Mouse (Mus musculus) intestine, embryonic 14.5 days (tissue): Measurements from ENCODE around the gene Ccdc85b. TPM values are rescaled to one million over a fixed set of nuclear protein-coding genes. Genes with fewer than 3 reads are reported as not detected.
"Not testable (repeated sequence)": the region's sequence is repeated elsewhere in the genome, so short reads cannot be mapped to it uniquely, and the experiment has no call there.

ENCODE experiments used
- ATAC-seq: fragments of 200-750 bp; cut with Nextera tagmentation; replicated peaks from 2 replicates; pipeline ENCODE4 v1.8.0; 2017; ENCODE audit warnings: low read depth, moderate number of reproducible peaks, moderate TSS enrichment, moderate library complexity; ENCODE audit not compliant: low FRiP score, low TSS enrichment
- DNase-seq: peaks from one replicate; pipeline ENCODE4 v3.0.0-alpha.2; 2018; ENCODE audit warnings: low spot score
- H3K27ac ChIP-seq: fragments of 300-500 bp; sonication (generic); 2 replicates; pipeline ENCODE4 v1.5.1; 2014; ENCODE audit warnings: low read depth, mild to moderate bottlenecking, control low read depth
- H3K27me3 ChIP-seq: fragments of 300-500 bp; sonication (generic); replicated peaks from 2 replicates; pipeline ENCODE4 v1.6.1; 2014; ENCODE audit warnings: low read length, control low read depth; ENCODE audit not compliant: control insufficient read depth, insufficient read depth
- H3K36me3 ChIP-seq: fragments of 300-500 bp; sonication (generic); 2 replicates; pipeline ENCODE4 v1.6.1; 2014; ENCODE audit warnings: low read length, control low read depth; ENCODE audit not compliant: control insufficient read depth, insufficient read depth
- H3K4me1 ChIP-seq: fragments of 300-500 bp; sonication (generic); replicated peaks from 2 replicates; pipeline ENCODE4 v1.6.1; 2014; ENCODE audit warnings: low read length, control low read depth, mixed read lengths; ENCODE audit not compliant: control insufficient read depth, insufficient read depth
- H3K4me2 ChIP-seq: fragments of 300-500 bp; sonication (generic); 2 replicates; pipeline ENCODE4 v1.6.1; 2014; ENCODE audit warnings: low read length
- H3K4me3 ChIP-seq: fragments of 300-500 bp; sonication (generic); 2 replicates; pipeline ENCODE4 v1.5.1; 2014; ENCODE audit warnings: low read depth, low read length, control low read depth, mixed read lengths
- H3K9ac ChIP-seq: fragments of 300-500 bp; sonication (generic); 2 replicates; pipeline ENCODE4 v1.6.1; 2014; ENCODE audit warnings: mild to moderate bottlenecking, low read length
- H3K9me3 ChIP-seq: fragments of 300-500 bp; sonication (generic); 2 replicates; pipeline ENCODE4 v1.6.1; 2016; ENCODE audit warnings: low read length, control low read depth; ENCODE audit not compliant: control insufficient read depth
- WGBS: fragments of 180-500 bp; shearing (Covaris S2); extraction: QIAGEN DNeasy Blood & Tissue Kit; methylation state at CpG from one replicate; pipeline ENCODE4 v1.1.7; 2014; 5-methylcytosine and 5-hydroxymethylcytosine counted together
- polyA plus RNA-seq: library from polyadenylated mRNA; unstranded; fragments of >200 nt; fragmentation: Nextera tagmentation; extraction: Ambion mirVana; gene quantifications from 2 replicates; pipeline ENCODE4 v1.2.1, GENCODE M21; 2014

Ccdc85b gene
- 7.1 TPM in 2 replicates for polyA plus RNA-seq

DNA sequence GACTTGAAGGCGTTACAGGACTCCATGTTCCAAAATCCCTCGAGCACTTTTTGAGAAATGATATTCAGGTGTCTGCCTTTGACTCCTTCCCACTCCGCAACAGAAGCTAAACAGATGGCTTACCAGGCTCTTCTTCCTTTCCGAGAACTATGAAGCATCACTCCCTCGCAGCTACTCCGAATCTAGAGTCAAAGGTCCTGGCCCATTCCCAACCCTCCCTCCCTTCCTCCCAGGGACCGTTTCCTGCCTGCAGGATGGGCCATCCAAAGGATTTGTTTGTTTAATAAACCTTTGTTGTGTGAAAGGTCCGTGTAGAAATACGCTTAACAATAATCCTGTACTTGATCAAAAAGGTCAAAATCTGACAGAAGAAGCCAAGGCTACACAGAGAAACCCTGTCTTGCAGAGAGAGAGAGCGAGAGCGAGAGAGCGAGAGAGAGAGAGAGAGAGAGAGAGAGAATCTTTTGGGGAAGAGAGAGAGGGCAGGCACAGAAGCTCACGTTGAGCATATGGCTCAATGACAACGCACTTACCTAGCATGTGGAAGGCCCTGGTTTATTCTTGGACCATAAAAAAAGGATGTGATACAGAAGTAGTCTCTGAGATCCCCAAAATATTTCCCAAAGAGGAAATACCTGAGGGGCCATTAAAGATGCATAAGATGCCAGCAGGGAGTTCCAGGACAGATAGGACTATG is at the start of gene Ccdc85b:
TSS of gene Ccdc85b (minus strand) at position 149 of the 697 bp plus-strand sequence.
- Histone ChIP-seq H3K9ac (peak within 1 kb of the TSS; percentile 75), H3K4me3 (peak within 1 kb of the TSS; percentile 72), H3K27me3 (no peaks in the 10 kb centered on the region), H3K27ac (peak within 1 kb of the TSS; percentile 84), H3K4me1 (peaks cover 37% of the 10 kb centered on the region), H3K9me3 (no peaks in the 10 kb centered on the region), H3K36me3 (peaks cover 27% of the 10 kb centered on the region), H3K4me2 (peak within 1 kb of the TSS; percentile 94)
- no peak for ATAC-seq
- DNase-seq: no peak
- 9% methylated on average over 14 of the region's 14 CpGs for WGBS

DNA sequence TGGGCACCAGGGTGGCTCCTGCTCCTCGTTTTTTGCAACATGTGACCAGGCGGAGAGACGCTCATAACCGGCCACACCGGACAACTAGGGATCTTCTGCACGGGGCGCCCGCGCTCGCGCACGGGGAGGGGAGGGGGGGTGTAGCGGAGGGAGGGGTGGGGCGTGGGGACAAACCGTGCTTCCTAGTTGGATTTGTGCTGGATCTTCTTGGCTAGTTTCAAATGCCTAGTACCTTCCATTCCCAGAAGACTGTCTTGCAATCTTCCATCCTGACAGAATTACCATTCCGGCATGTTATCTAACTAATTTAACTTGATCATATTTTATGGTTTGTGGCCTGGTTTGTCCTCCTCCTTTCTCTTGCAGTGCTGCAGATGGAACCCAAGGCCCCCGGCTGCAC is 46.0 kb upstream of the Ccdc85b start, which contains the start of gene 1700020D05Rik:
TSS of gene 1700020D05Rik (minus strand) at position 101 of the 400 bp plus-strand sequence.
- WGBS: 50% methylated on average over 16 of the region's 17 CpGs

DNA sequence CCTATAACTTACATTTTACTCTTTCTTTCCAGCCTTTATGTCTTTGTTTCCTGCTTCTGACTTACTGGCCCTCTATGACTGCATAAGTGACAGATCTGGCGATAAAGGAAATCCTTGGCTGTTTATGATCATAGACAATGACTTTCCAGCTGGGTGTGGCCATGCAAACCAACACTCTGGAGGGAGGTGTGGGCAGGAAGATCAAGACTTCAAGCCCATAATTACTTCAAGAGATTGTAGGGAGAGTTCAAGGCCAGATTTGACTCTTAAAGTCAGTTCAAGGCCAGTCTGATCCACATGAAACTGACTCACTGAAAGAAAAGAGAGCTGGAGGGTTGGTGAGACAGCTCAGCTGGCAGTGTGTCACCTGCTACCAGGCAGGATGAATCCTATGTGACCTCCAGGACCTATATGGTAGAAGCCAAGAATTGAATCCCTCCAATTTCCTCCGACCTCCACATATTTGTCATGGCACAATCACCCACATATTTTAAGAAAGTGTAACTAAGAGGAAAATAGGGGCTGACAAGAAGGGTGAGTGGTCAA is 42.7 kb upstream of the Ccdc85b start:
- no peak overlapping the region for H3K4me2 ChIP-seq
- no peaks in the 10 kb centered on the region for H3K4me1 ChIP-seq
- H3K36me3 ChIP-seq: peaks cover 21% of the 10 kb centered on the region
- no peak overlapping the region for H3K4me3 ChIP-seq
- no peak overlapping the region for H3K9ac ChIP-seq
- no peak overlapping the region for H3K27ac ChIP-seq
- no peaks in the 10 kb centered on the region for H3K27me3 ChIP-seq
- ATAC-seq: no peak
- H3K9me3 ChIP-seq: no peaks in the 10 kb centered on the region
- no peak for DNase-seq
- WGBS: 82% methylated on average over 2 of the region's 2 CpGs

More for the DNA sequence above, 46.0 kb upstream of the Ccdc85b start, which contains the start of gene 1700020D05Rik:
- H3K4me2 ChIP-seq: no peak within 1 kb of the TSS
- no peaks in the 10 kb centered on the region for H3K4me1 ChIP-seq
- H3K27me3 ChIP-seq: no peaks in the 10 kb centered on the region
- no peaks in the 10 kb centered on the region for H3K36me3 ChIP-seq
- H3K4me3 ChIP-seq: no peak within 1 kb of the TSS
- no peaks in the 10 kb centered on the region for H3K9me3 ChIP-seq
- no peak within 1 kb of the TSS for H3K9ac ChIP-seq
- no peak within 1 kb of the TSS for H3K27ac ChIP-seq
- no peak for DNase-seq
- ATAC-seq: no peak

DNA sequence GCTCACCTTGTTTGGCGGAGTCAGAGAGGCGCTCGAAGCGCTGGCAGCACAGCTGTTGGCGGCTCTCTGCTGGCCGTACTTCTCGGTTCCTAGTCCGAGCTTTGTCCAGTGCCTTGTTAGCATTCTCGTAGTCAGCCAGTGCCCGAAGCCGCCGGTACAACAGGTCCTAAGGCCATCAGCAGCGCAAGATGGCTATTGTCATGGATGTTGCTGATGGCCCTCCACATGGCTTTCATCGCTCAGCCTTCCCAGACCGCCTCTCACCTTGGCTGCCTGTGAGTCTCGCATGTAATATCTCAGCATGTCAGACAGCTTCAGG is 38.3 kb upstream of the Ccdc85b start:
- 80% methylated on average over 16 of the region's 16 CpGs for WGBS

DNA sequence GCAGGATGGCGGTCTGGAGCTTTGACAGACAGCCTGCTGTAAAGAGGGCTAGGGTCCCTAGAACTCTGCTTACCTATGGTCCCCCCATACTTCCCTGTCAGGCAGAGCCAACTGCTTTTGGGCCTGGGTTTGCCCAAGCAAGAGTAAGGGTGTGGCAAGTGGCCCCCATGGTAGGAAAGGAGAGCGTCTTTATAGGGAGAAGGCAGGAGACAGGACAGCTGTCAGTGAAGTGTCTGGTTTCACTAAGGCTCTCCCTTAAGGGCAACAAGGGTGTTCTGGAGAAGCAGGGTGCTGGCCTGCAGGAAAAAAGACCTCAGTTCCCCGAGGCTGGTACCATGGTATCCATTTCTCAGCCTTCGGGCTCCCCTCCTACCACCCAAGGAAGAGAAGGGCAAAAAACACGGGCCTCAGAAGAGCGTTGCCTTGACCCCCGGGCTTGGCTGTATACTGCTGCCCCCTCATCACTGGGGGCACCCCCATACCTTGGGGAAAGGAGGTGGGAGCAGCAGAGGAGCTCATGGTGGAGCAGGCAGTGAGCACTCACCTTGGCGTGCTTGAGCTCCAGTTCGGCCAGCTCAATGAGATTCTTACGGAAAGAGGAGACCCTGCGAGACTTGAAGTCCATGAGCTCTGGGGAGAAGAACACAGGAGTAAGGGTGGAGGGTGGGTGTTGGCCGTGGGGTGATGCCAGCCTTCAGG is 37.8 kb upstream of the Ccdc85b start:
- WGBS: 83% methylated on average over 12 of the region's 12 CpGs
- Histone ChIP-seq H3K4me3 (no peak overlapping the region), H3K9ac (no peak overlapping the region), H3K4me1 (peaks cover 5% of the 10 kb centered on the region), H3K27me3 (no peaks in the 10 kb centered on the region), H3K27ac (no peak overlapping the region), H3K4me2 (no peak overlapping the region), H3K36me3 (peaks cover 56% of the 10 kb centered on the region), H3K9me3 (no peaks in the 10 kb centered on the region)
- DNase-seq (no peak), ATAC-seq (no peak)

More for the DNA sequence above, 38.3 kb upstream of the Ccdc85b start:
- DNase-seq (no peak), ATAC-seq (no peak)
- Histone ChIP-seq H3K27me3 (no peaks in the 10 kb centered on the region), H3K9ac (no peak overlapping the region), H3K36me3 (peaks cover 56% of the 10 kb centered on the region), H3K27ac (no peak overlapping the region), H3K4me3 (no peak overlapping the region), H3K4me1 (peaks cover 5% of the 10 kb centered on the region), H3K9me3 (no peaks in the 10 kb centered on the region), H3K4me2 (no peak overlapping the region)

DNA sequence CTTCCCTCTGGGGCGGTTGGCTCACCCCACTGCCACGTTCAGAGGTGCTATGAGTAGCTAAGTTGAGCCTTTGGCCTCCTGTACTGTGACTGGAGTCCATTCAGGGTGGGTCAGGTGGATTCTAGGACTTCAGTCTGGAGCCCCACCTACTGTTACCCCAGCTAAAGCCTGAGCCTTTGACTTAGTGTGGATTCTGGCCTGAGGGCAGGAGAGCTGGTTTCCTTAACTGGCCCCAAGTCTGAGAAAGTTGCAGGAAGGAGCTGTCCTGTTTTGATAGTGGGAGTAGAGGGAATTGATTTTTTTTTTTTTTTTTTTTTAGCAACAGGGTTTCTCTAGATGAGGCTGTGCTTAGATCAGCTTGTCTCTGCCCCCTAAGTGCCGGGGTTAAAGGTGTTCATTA is 36.6 kb upstream of the Ccdc85b start:
- DNase-seq (no peak), ATAC-seq (no peak)
- 86% methylated on average over 3 of the region's 3 CpGs for WGBS
- H3K9me3 ChIP-seq: no peaks in the 10 kb centered on the region
- no peak overlapping the region for H3K27ac ChIP-seq
- H3K9ac ChIP-seq: no peak overlapping the region
- H3K4me2 ChIP-seq: no peak overlapping the region
- no peak overlapping the region for H3K4me3 ChIP-seq
- H3K4me1 ChIP-seq: peaks cover 6% of the 10 kb centered on the region
- H3K36me3 ChIP-seq: peaks cover 56% of the 10 kb centered on the region
- H3K27me3 ChIP-seq: no peaks in the 10 kb centered on the region

DNA sequence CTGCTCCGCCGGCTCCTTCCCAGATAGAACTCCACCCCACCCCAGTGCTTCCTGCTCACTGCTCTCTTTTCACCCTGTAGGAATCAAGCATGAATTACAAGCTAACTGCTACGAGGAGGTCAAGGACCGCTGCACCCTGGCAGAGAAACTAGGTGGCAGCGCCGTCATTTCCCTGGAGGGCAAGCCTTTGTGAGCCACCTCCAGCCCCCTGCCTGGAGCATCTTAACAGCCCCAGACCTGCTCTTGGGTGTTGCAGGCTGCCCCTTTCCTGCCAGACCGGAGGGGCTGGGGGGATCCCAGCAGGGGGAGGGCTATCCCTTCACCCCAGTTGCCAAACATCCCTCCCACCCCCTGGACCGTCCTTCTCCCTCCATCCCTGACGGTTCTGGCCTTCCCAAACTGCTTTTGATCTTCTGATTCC is 35.6 kb upstream of the Ccdc85b start:
- not testable (repeated sequence) for ATAC-seq, H3K9ac ChIP-seq, H3K27me3 ChIP-seq, H3K27ac ChIP-seq, DNase-seq, H3K4me2 ChIP-seq, H3K4me1 ChIP-seq, H3K4me3 ChIP-seq, H3K9me3 ChIP-seq
- peaks cover 56% of the 10 kb centered on the region for H3K36me3 ChIP-seq
- 67% methylated on average over 9 of the region's 9 CpGs for WGBS

DNA sequence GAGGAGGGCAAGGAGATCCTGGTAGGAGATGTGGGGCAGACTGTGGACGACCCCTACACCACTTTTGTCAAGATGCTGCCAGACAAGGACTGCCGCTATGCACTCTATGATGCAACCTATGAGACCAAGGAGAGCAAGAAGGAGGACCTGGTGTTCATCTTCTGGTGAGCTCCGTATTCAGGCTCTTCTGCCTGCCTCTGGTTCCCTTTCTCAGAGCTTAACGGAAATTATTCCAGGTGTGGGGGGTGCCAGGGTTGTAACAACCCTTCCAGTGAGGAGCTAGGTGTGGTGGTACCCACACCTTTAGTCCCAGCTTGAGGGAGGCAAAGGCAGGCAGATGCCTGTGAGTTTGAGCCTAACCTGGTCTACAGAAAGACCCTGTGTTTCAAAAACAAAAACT is 34.9 kb upstream of the Ccdc85b start:
- H3K27me3 ChIP-seq: no peaks in the 10 kb centered on the region
- no peak overlapping the region for H3K9ac ChIP-seq
- peaks cover 9% of the 10 kb centered on the region for H3K4me1 ChIP-seq
- no peak overlapping the region for H3K4me3 ChIP-seq
- no peak overlapping the region for H3K27ac ChIP-seq
- ATAC-seq: no peak
- H3K9me3 ChIP-seq: no peaks in the 10 kb centered on the region
- WGBS: 82% methylated on average over 4 of the region's 4 CpGs
- H3K4me2 ChIP-seq: no peak overlapping the region
- DNase-seq: no peak
- peaks cover 56% of the 10 kb centered on the region for H3K36me3 ChIP-seq
